Mouse (Mus musculus) ES-Bruce4 (cell line): ENCODE data around the gene Cntrl.

ENCODE experiments used
- CTCF ChIP-seq: IDR thresholded peaks from one replicate; pipeline ENCODE4 v1.8.1; 2011; ENCODE audit warnings: low read depth, low read length
- EP300 ChIP-seq: IDR thresholded peaks from 2 replicates; pipeline ENCODE4 v1.6.1; 2011; ENCODE audit warnings: low read depth, low read length; ENCODE audit not compliant: insufficient read depth
- POLR2A ChIP-seq: IDR thresholded peaks from one replicate; pipeline ENCODE4 v1.8.1; 2011; ENCODE audit warnings: low read length; ENCODE audit not compliant: insufficient read depth

DNA sequence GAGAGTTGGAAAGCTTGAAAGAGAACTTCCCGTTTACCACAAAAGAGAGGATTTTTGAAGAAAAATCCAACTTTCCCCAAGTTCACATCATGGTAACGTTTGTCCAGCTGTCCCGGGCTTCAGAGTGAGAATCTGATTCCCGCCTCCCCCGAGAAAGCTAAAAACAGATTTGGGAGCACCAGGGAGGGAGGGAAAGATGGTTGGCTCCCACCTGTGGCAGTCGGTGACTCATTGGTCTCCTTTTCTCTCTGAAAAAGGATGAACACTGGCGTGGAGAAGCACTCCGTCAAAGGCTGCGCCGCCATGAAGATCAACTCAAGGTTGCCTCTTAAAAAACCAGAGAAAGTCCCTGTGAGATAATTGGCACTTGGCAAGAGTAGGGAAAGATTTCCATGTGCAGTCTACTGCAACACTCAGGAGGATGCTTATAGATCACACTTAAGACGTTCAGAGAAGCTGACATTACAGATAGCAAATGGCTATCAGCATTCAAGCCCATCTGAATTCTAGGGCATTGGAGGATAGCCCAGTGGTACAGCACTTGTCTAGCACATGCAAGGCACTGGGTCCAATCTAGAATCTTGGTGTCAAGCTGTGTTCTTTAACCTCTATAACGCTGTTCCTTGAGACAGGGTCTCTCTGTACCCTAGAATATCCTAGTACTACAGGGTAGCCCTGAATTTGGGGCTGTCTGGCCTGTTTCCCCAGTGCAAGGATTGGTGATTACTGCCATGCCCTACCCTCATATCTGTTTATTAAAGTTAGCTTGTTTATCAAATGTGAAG is 66.2 kb downstream of the Cntrl start:
- TF ChIP-seq CTCF (no peak), POLR2A (no peak), EP300 (no peak)
